Comparison of ENCODE assay signal across 7 mouse cellular contexts in the genomic region with DNA sequence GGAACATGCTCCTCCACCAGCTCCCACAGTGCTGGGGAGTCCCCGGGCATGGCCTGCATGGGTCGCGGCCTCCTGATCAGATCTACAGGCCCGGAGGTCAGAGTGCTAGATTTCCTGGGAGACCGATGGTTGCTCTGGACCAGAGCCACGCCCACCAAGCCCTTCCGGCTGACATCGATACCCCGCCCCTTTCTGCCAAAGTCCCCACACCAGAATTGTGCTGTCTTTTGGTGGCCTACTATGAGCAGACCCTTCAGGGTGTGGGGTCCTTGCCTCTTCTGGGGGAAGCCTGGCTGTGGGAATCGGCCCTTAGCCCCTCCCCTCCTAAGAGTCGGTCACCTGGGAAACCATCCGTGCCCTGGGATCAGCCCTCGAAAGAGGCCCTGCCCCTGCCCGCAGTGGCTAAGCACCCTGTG. TPM values are rescaled to one million over a fixed set of nuclear protein-coding genes. Genes with fewer than 3 reads are reported as not detected.
DNase-seq lines count a peak whose midpoint lies in the region; ATAC-seq lines count a peak whose summit lies in the region.

A gene (minus strand): TSS at position 87 of the 416 bp plus-strand sequence.

- H3K4me2 ChIP-seq in forebrain, embryonic 13.5 days = peak within 1 kb of the TSS; percentile 39
- peak within 1 kb of the TSS; percentile 13; the same call in 1 of the 2 replicates for H3K4me2 ChIP-seq in midbrain, embryonic 15.5 days

- H3K9ac ChIP-seq in forebrain, embryonic 13.5 days = 0 out of 2 replicates have a peak within 1 kb of the TSS, but pooled peaks have one; percentile 37
- H3K9ac ChIP-seq in midbrain, embryonic 15.5 days = no peak within 1 kb of the TSS

- ATAC-seq in forebrain, embryonic 13.5 days = peak; percentile 14; the same call in 1 of the 2 replicates
- ATAC-seq in midbrain, embryonic 15.5 days (replicated peaks) = no peak

- peaks cover 49% of the 10 kb centered on the region for H3K36me3 ChIP-seq in forebrain, embryonic 13.5 days (ENCODE audit: poor library complexity, severe bottlenecking)
- peaks cover 22% of the 10 kb centered on the region for H3K36me3 ChIP-seq in midbrain, embryonic 15.5 days (replicated peaks)

- WGBS in forebrain, embryonic 13.5 days = 8% methylated on average over 14 of the region's 14 CpGs
- WGBS in midbrain, embryonic 15.5 days = 4% methylated on average over 14 of the region's 14 CpGs

- peak; percentile 72 for DNase-seq in embryo, embryonic 10.5 days (ENCODE audit: low spot score)
- DNase-seq in kidney, postnatal 36 days = peak; percentile 40 to 69
- no peak for DNase-seq in cerebellum, postnatal 4 days (ENCODE audit: low spot score in 2 of 2)
- no peak for DNase-seq in ovary, postnatal 10 days (ENCODE audit: low spot score)
- DNase-seq in layer of hippocampus, postnatal 10 days (ENCODE audit: low spot score in 2 of 2) = no peak

- H3K4me3 ChIP-seq in forebrain, embryonic 13.5 days = 0 out of 2 replicates have a peak within 1 kb of the TSS, but pooled peaks have one; percentile 9
- no peak within 1 kb of the TSS for H3K4me3 ChIP-seq in midbrain, embryonic 15.5 days

- H3K9me3 ChIP-seq in forebrain, embryonic 13.5 days (replicated peaks) = no peaks in the 10 kb centered on the region
- H3K9me3 ChIP-seq in midbrain, embryonic 15.5 days = no peaks in the 10 kb centered on the region

- H3K4me1 ChIP-seq in forebrain, embryonic 13.5 days = peaks cover 20% of the 10 kb centered on the region
- peaks cover 13% of the 10 kb centered on the region for H3K4me1 ChIP-seq in midbrain, embryonic 15.5 days

- no peak within 1 kb of the TSS for H3K27ac ChIP-seq in forebrain, embryonic 13.5 days
- H3K27ac ChIP-seq in midbrain, embryonic 15.5 days = no peak within 1 kb of the TSS

- H3K27me3 ChIP-seq in forebrain, embryonic 13.5 days = peaks cover 3% of the 10 kb centered on the region; the same call in 1 of the 2 replicates
- no peaks in the 10 kb centered on the region for H3K27me3 ChIP-seq in midbrain, embryonic 15.5 days (replicated peaks)

RNA-seq across cellular contexts. Expression of the gene that starts here (rescaled TPM):
- polyA plus RNA-seq in forebrain, embryonic 13.5 days (2015; fragmentation: Nextera tagmentation; extraction: Ambion mirVana) = 1.2 and 2.1 TPM in 2 replicates
- polyA plus RNA-seq in midbrain, embryonic 15.5 days (2015; fragmentation: Nextera tagmentation; extraction: Ambion mirVana) = 2.7 and 3.2 TPM in 2 replicates
- 1 to 10 TPM; 1.8 to 2.0 TPM for total RNA-seq in layer of hippocampus, postnatal 10 days (2021)

Comparison
In these comparisons a context has a peak if more than half of its experiments do, and no peak if none do; other contexts are left out.
1. DNase-seq: peak in embryo, embryonic 10.5 days (single experiment) and kidney, postnatal 36 days (2 of 2); none in cerebellum, postnatal 4 days (0 of 2), ovary, postnatal 10 days (single experiment) and layer of hippocampus, postnatal 10 days (0 of 2).